Mouse (Mus musculus) forebrain, embryonic 14.5 days (tissue): Measurements from ENCODE around the gene Chst10. TPM values are rescaled to one million over a fixed set of nuclear protein-coding genes. Genes with fewer than 3 reads are reported as not detected.
A peak's percentile ranks its signal among the peaks of the same experiment; 100 is the strongest.

Source experiments
- ATAC-seq: fragments of 200-750 bp; cut with Nextera tagmentation; 2 replicates; pipeline ENCODE4 v1.8.0; 2017; ENCODE audit warnings: mild to moderate bottlenecking, moderate library complexity
- DNase-seq: peaks from one replicate; pipeline ENCODE4 v3.0.0-alpha.2; 2015; ENCODE audit warnings: low spot score
- H3K27ac ChIP-seq: fragments of 300-500 bp; sonication (generic); 2 replicates; pipeline ENCODE4 v1.5.1; 2014; ENCODE audit warnings: low read depth, mild to moderate bottlenecking, control low read depth, low read length, moderate library complexity
- H3K27me3 ChIP-seq: fragments of 300-500 bp; sonication (generic); replicated peaks from 2 replicates; pipeline ENCODE4 v1.6.1; 2014; ENCODE audit warnings: low read length, control low read depth, mixed read lengths; ENCODE audit not compliant: control insufficient read depth, insufficient read depth
- H3K36me3 ChIP-seq: fragments of 300-500 bp; sonication (generic); 2 replicates; pipeline ENCODE4 v1.6.1; 2014; ENCODE audit warnings: low read length, control low read depth; ENCODE audit not compliant: control insufficient read depth, insufficient read depth
- H3K4me1 ChIP-seq: fragments of 300-500 bp; sonication (generic); 2 replicates; pipeline ENCODE4 v1.6.1; 2014; ENCODE audit warnings: antibody characterized with exemption, low read length, control low read depth; ENCODE audit not compliant: control insufficient read depth, insufficient read depth
- H3K4me2 ChIP-seq: fragments of 300-500 bp; sonication (generic); 2 replicates; pipeline ENCODE4 v1.6.1; 2014; ENCODE audit warnings: mild to moderate bottlenecking, control low read depth, low read length
- H3K4me3 ChIP-seq: fragments of 300-500 bp; sonication (generic); 2 replicates; pipeline ENCODE4 v1.5.1; 2014; ENCODE audit warnings: low read depth, low read length, control low read depth
- H3K9ac ChIP-seq: fragments of 300-500 bp; sonication (generic); 2 replicates; pipeline ENCODE4 v1.6.1; 2014; ENCODE audit warnings: mild to moderate bottlenecking, low read length, control low read depth, moderate library complexity
- H3K9me3 ChIP-seq: fragments of 300-500 bp; sonication (generic); replicated peaks from 2 replicates; pipeline ENCODE4 v1.6.1; 2016; ENCODE audit warnings: low read length, control low read depth, mixed read lengths; ENCODE audit not compliant: control insufficient read depth
- WGBS: fragments of 180-500 bp; shearing (Covaris S2); extraction: QIAGEN DNeasy Blood & Tissue Kit; methylation state at CpG from one replicate; pipeline ENCODE4 v1.1.7; 2014; 5-methylcytosine and 5-hydroxymethylcytosine counted together
- polyA plus RNA-seq: library from polyadenylated mRNA; unstranded; fragments of >200 nt; fragmentation: Nextera tagmentation; extraction: Ambion mirVana; gene quantifications from 2 replicates; pipeline ENCODE4 v1.2.1, GENCODE M21; 2014

The Chst10 gene
- polyA plus RNA-seq, 1 experiment from 2014 or later, result 48.7 TPM

DNA sequence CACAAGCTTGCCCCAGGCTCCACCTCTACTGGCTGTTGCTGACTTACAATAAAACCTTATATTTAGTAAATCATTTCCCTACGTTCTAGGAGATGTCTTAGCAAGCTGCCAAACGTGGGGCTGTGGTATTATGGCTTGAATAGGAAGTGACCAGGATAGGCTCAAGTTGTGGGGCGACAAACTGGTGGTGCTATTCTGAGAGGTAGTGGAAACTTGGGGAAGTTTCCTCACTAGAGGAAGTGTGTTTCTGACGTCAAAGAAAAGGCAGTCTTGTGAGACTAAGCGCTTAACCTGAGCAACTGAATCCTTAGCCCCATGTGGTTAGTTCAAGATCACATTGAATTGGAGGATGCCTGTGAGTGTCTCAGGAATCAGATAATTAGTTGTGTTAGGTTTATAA is 4.6 kb upstream of the Chst10 start:
- WGBS, result 66% methylated on average over 5 of the region's 5 CpGs
- Histone ChIP-seq H3K4me1 (no peaks in the 10 kb centered on the region), H3K27ac (no peak overlapping the region), H3K9ac (no peak overlapping the region), H3K9me3 (no peaks in the 10 kb centered on the region), H3K36me3 (no peaks in the 10 kb centered on the region), H3K4me2 (no peak overlapping the region), H3K27me3 (no peaks in the 10 kb centered on the region), H3K4me3 (no peak overlapping the region)
- ATAC-seq (no peak), DNase-seq (no peak)

DNA sequence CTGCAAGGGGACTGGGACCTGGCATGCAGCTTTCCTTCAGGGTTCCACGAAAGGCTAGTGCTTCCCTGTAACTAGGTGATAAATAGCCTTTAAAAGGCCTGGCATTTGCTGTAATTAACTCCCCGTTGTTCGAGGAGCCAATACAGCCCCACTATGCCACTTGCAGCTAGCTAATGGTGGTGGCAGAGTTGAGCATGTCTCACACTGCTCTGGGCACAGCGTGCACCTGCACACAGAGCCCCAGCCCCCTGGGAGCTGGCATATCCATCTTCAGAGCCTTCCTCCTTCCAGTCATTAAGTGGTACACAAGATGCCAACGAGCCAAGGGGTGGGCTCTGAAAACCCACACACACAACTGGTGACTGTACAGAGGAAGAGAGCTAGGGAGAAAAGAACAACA is 4.9 kb downstream of the Chst10 start:
- Histone ChIP-seq H3K9me3 (no peaks in the 10 kb centered on the region), H3K4me2 (no peak overlapping the region), H3K9ac (peak overlapping the region; percentile 35; the same call in 1 of the 2 replicates), H3K27me3 (no peaks in the 10 kb centered on the region), H3K27ac (peak overlapping the region; percentile 66; the same call in 1 of the 2 replicates), H3K4me3 (no peak overlapping the region), H3K36me3 (peaks cover 8% of the 10 kb centered on the region; the same call in 1 of the 2 replicates), H3K4me1 (peaks cover 14% of the 10 kb centered on the region)
- 30% methylated on average over 5 of the region's 5 CpGs for WGBS
- ATAC-seq, result no peak
- DNase-seq, result peak; percentile 52

DNA sequence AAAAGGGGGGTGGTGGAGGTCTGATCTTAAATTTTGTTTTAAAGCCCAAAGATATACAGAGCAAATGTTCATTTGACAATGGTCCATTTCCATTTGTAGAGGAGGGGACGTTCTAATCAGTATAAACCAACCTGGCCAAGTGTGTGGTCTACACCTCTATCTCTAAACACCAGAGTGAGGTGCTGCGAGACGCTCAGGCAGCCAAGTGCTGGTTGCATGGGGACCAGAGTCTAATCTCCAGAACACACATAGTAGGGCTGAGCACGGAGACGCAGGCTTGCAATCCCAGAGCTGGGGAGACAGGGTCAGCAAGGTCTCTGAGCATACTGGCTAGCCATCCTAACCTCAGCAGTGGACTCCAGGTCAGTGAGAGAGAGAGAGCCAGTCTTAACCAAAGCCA is 6.5 kb downstream of the Chst10 start:
- no peaks in the 10 kb centered on the region for H3K9me3 ChIP-seq
- ATAC-seq (no peak), DNase-seq (no peak)
- no peak overlapping the region for H3K27ac ChIP-seq
- H3K9ac ChIP-seq, result no peak overlapping the region
- no peak overlapping the region for H3K4me2 ChIP-seq
- peaks cover 8% of the 10 kb centered on the region; the same call in 1 of the 2 replicates for H3K36me3 ChIP-seq
- peaks cover 14% of the 10 kb centered on the region for H3K4me1 ChIP-seq
- WGBS, result 94% methylated on average over 5 of the region's 5 CpGs
- H3K27me3 ChIP-seq, result no peaks in the 10 kb centered on the region
- H3K4me3 ChIP-seq, result no peak overlapping the region

DNA sequence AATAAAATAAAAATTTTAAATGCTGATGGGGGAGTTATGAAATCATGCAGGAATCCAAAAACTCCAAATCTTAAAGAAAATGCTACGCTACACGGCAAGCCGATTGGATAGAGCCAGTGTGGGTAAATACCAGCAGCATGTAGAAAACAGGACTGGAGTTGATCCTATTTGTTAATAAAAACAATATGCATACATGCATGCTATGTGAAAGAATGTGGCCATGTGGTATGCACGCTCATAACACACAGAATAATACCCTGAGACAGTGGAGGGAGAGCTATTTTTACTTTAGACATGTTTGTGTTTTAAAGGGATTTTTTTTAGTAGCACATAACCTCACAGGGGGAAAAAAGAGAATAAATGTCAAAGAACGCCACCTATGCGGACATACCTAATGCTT is 9.2 kb downstream of the Chst10 start:
- DNase-seq (no peak), ATAC-seq (no peak)
- H3K36me3 ChIP-seq, result peaks cover 13% of the 10 kb centered on the region; the same call in 1 of the 2 replicates
- H3K27me3 ChIP-seq, result no peaks in the 10 kb centered on the region
- H3K4me1 ChIP-seq, result peaks cover 12% of the 10 kb centered on the region
- H3K4me3 ChIP-seq, result no peak overlapping the region
- H3K9me3 ChIP-seq, result no peaks in the 10 kb centered on the region
- no peak overlapping the region for H3K4me2 ChIP-seq
- no peak overlapping the region for H3K9ac ChIP-seq
- WGBS, result 95% methylated on average over 6 of the region's 6 CpGs
- H3K27ac ChIP-seq, result no peak overlapping the region

DNA sequence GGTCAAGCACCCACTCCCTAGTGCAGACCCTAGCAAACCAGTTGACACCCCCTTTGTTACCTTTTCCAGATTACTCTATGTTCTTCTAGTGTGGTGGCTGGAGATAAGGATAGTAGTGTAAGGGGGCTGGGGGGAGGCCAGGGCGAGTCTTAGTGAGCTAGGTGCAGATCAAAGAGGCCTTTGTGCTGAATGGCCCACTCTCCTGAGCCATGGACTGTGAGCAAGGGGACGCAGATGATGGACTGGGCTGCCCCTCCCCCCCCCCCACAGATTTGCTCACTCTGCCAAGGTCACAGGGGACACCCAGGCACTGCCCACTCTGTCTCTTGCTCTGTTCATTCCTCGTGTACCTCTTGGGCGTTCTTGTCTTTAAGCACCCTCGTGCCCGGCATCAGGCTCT is 10.9 kb downstream of the Chst10 start:
- ATAC-seq, result no peak
- H3K4me1 ChIP-seq, result no peaks in the 10 kb centered on the region
- peaks cover 17% of the 10 kb centered on the region; the same call in 1 of the 2 replicates for H3K36me3 ChIP-seq
- H3K4me3 ChIP-seq, result no peak overlapping the region
- no peaks in the 10 kb centered on the region for H3K27me3 ChIP-seq
- no peak overlapping the region for H3K27ac ChIP-seq
- H3K9ac ChIP-seq, result no peak overlapping the region
- no peak for DNase-seq
- 78% methylated on average over 6 of the region's 6 CpGs for whole genome bisulfite sequencing
- no peaks in the 10 kb centered on the region for H3K9me3 ChIP-seq
- H3K4me2 ChIP-seq, result no peak overlapping the region

DNA sequence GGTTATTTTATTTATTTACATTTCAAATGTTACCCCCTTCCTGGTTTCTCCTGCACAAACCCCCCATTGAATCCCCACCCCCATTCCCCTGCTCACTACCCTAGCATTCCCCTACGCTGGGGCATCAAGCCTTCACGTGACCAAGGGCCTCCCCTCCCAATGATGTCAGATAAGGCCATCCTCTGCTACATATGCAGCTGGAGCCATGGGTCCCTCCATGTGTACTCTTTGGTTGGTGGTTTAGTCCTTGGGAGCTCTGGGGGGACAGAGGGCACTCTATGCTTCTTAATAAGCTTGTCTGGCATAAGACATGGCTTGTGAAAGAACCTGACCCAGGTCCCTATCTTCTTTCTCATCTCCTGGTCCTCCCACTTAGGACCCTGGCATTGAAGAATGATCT is 11.4 kb downstream of the Chst10 start:
- Histone ChIP-seq H3K36me3 (peaks cover 17% of the 10 kb centered on the region; the same call in 1 of the 2 replicates), H3K9me3 (no peaks in the 10 kb centered on the region), H3K4me2 (no peak overlapping the region), H3K4me1 (no peaks in the 10 kb centered on the region), H3K27ac (no peak overlapping the region), H3K27me3 (no peaks in the 10 kb centered on the region), H3K4me3 (no peak overlapping the region), H3K9ac (no peak overlapping the region)
- 83% methylated on average over 2 of the region's 2 CpGs for WGBS
- DNase-seq (no peak), ATAC-seq (no peak)

DNA sequence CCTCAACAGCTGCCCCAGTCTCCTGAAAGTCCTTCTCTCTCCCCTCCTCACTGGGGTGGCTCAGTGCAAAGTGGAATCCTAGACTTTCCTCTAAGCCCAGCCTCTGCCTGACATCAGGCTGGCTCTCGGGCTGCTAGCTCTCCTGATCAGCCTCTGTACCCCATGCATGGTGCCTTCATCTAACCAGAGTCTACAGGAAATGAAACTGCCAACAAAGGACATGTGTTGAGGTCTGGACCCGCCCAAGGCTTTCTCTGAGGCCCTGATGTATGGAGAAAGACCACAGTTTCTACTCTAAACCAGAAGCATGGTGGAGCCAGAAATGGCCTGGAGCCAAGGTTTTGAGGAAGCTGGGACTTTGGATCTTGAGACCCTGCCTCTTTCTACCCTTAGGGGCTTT is 12.0 kb downstream of the Chst10 start:
- Histone ChIP-seq H3K4me3 (no peak overlapping the region), H3K4me1 (no peaks in the 10 kb centered on the region), H3K27me3 (no peaks in the 10 kb centered on the region), H3K4me2 (no peak overlapping the region), H3K9ac (no peak overlapping the region), H3K36me3 (peaks cover 17% of the 10 kb centered on the region; the same call in 1 of the 2 replicates), H3K9me3 (no peaks in the 10 kb centered on the region), H3K27ac (no peak overlapping the region)
- ATAC-seq (no peak), DNase-seq (no peak)
- WGBS, result 90% methylated on average over 2 of the region's 2 CpGs

DNA sequence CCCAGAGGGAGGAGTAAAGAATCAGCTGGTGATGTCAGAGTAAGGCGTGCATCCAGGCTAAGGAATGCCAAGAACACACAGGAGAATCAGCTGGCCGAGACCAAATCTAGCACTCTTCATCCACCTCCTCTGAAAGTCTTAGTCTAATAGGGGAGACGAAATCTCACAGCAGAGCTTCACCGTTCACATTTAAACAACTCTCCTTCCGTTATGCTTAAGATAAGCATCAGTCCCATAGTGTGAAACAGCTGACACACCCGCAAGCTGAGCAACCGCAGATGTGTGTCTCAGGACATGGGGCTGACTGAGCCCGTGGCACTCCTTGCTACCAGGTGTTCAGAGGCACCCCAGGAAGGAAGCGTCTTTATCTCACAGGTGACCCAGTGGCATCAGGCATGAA is 14.2 kb downstream of the Chst10 start:
- Histone ChIP-seq H3K27me3 (no peaks in the 10 kb centered on the region), H3K36me3 (peaks cover 10% of the 10 kb centered on the region; the same call in 1 of the 2 replicates), H3K4me2 (no peak overlapping the region), H3K9ac (no peak overlapping the region), H3K4me1 (no peaks in the 10 kb centered on the region), H3K27ac (no peak overlapping the region), H3K9me3 (no peaks in the 10 kb centered on the region), H3K4me3 (no peak overlapping the region)
- ATAC-seq, result no peak
- WGBS, result 92% methylated on average over 9 of the region's 9 CpGs
- DNase-seq, result no peak

DNA sequence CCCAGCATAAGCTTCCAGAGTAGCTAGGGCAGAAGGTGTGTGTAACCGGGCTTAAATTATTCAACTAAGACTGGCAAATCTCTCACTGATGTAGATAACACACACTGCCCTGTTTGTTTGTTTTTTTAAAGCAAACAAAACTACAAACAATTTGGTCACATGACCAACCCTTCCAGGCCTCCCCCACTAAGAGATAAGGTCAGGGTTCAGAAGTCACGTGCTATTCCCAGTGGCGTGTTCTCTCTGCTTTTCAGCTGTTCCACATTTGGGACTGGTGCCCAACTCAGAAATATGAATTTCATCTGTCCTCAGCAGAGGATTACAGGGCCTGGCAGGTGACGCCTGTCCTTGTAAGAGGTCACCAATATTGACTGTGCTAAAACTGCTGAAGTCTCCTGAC is 15.2 kb downstream of the Chst10 start:
- Histone ChIP-seq H3K9ac (no peak overlapping the region), H3K4me3 (no peak overlapping the region), H3K27me3 (no peaks in the 10 kb centered on the region), H3K36me3 (peaks cover 9% of the 10 kb centered on the region; the same call in 1 of the 2 replicates), H3K4me1 (no peaks in the 10 kb centered on the region), H3K4me2 (no peak overlapping the region), H3K9me3 (no peaks in the 10 kb centered on the region), H3K27ac (no peak overlapping the region)
- DNase-seq, result no peak
- WGBS, result 92% methylated on average over 4 of the region's 4 CpGs
- ATAC-seq, result no peak
